Mouse (Mus musculus): ENCODE results near the gene Olfr1145.

Olfr1145 gene

DNA sequence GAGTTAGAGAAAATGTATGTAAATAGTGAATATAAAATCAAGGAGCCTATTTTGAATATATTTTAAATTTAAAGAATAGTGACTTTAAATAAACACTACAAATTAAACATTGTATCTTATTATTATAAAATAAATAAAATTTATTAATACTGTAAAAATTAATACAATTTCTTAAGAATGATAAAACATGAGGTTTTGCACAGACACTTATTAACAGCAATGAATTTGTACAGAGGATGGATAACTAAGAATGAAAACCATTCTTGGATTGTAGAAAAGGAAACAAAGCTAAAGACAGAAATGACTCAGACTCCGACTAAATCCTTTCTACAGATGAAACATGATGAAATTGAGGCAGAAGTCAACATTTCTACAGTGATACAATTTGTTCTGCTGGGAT lies at the start of gene Olfr1145:
Gene Olfr1145 (plus strand): TSS at position 301 of the 400 bp plus-strand sequence.
- no peak for DNase-seq (ENCODE audit: low spot score in 2 of 2)

DNA sequence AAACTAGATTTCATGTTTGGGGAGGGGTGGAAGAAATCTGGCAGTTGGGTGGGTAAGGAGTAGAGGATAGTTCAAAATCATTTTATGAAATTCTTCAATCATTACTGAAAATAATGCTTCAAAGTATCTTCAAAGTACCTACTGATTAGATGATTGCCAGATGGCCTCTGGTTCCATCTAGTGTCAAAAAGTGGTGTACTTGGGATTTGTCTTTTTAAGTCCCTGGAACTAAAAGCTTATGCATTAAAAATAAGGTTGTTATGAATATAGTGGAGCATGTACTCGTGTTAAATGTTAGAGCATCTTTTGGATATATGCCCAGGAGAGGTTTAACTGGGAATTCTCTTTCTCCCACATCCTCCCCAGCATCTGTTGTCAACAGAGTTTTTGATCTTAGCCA lies 33.5 kb upstream of the Olfr1145 start:
- peak in 1 of 2 experiments; percentile 2 for DNase-seq (ENCODE audit: low spot score in 2 of 2)

DNA sequence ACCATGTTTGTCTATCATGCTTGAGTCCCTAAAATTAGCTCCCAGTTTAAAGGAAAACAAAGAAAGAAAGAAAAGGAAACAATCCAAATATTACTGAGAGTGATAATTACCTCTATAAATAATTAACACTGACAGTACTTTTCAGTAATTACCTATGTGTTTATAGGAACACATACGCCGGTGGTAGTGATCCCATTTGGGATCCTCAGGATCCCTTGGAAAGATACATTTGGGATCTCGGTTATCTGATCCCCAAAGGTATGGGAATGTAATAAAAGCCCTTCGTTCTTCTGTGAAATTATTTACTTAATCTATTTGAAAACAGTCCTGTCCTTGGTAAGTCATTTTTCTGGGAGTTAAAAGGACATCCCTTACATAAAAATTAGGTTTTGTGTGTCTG lies 30.4 kb upstream of the Olfr1145 start, which contains the start of gene Olfr152:
Gene Olfr152 (plus strand): TSS at position 301 of the 400 bp plus-strand sequence.
- no peak for DNase-seq (ENCODE audit: low spot score in 2 of 2)

DNA sequence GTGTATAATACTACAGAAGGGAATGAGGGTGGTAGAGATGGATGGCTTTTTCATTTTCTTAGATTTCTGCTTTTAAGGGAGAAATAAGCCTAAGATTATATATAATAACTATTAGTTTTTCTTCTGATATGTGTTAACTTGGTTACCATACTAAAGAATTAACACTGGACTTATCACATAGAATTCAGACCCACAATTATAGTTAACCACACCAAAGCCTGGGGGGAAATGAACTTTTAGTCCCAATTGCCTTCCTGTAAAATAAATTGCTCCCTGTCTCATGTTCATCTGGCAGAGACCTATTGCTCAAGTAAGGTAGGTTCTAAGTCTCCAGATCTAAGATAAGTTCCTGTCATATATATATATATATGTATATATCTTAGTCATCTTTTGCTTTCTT lies 9.3 kb upstream of the Olfr1145 start, which contains the start of gene Olfr1143:
Gene Olfr1143 (plus strand): TSS at position 301 of the 400 bp plus-strand sequence.
- DNase-seq (ENCODE audit: low spot score in 2 of 2), result no peak

DNA sequence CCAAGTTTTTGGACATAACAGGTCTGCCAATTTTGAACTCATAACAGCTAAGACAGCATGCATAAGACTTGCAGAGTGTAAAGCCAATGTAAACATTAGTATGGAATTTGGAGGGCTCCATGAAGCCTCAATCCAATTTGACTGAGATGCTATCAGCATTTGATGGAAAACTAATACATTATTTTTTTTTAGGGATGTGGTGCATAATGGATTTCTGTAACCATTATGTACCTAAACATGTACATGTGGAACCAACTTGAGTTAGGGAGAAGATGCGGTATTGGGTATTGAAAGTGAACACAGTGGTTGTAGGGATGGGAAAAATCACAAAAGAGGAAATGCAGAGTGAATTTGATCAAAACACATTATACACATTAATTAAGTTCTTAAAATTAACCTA lies 20.6 kb downstream of the Olfr1145 start, which contains the start of gene Olfr1148:
Gene Olfr1148 (plus strand): TSS at position 301 of the 400 bp plus-strand sequence.
- no peak for DNase-seq (ENCODE audit: low spot score in 2 of 2)

DNA sequence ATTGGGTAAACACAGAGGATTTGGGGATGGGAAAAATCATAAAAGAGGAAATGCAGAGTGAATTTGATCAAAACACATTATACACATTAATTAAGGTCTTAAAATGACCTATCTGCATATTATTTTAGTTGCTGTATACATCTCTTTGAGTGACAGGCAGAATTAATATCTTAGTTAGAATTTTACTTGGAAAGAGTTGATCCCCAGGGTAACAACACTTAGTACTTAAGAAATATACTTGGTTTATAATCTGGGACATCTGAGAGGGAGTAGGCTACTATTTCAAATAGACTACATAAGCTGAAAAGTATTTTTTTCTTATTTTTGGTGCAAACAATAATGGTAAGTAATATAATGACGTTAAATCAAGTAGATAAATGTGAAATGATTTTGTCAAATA lies 34.1 kb downstream of the Olfr1145 start, which contains the start of gene Olfr1150-ps1:
Gene Olfr1150-ps1 (plus strand): TSS at position 301 of the 400 bp plus-strand sequence.
- no peak for DNase-seq (ENCODE audit: low spot score in 2 of 2)

DNA sequence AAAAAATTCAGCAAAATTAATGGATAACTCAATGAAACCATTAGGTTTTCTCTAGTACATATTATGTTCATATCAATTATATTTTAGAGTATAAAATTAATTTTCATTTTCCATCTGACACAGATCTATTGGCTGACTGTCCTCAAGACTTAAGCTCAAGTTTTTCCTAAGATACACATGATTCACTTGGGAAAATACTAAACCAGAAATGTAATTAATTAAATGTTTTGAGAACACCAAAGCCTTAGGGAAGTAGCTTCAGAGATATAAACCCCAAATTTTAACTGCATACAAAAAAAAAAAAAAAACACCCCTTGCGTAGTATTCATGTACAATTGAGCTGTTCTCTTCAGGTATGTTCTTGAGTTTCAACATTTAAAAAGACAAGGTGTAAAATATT lies 45.9 kb downstream of the Olfr1145 start, which contains the start of gene Olfr1151:
Gene Olfr1151 (plus strand): TSS at position 301 of the 400 bp plus-strand sequence.
- no peak for DNase-seq (ENCODE audit: low spot score in 2 of 2)

Data from left cerebral cortex, adult 9 months (tissue).